Mouse (Mus musculus): ENCODE data around the gene Col4a3bp.

DNA sequence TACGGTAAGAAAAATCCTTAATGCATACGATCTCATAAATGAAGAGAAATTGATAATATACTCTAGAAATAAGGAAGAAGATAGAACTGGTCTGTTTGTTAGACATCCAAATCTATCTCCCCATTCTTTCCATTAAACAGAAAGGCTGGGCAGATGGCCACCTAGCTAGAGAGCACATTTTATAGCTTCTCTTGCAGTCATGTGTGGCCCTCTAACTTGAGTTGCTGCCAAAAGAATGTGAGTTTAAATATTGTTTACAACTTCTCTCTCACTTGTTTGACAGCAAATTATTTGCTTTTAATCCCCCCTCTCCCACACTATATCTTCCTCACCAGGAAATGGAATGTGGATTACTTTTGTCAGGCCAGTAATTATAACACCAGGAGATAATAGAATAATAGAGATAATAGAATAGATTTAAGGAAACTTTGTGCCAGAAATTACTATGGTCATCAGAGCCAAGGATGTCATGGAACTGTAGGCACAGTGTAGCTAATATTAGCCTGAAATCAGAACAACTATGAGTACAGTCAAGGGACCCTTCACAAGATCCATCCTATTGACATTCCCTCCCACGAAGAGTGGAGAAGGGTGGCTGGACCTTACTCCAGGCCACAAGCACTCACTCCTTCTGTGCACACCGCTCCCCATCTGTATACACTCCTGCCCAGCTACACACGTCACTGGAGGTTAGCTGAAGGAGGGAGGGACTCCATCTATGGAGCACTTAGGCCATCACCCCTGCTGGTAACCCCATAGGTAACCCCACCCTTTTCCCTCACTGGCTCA is 28.1 kb upstream of the Col4a3bp start:
- TF ChIP-seq GATA1 (IDR thresholded peaks at IDR 0.05; ENCODE audit: low read length) (no peak), TAL1 (IDR thresholded peaks at IDR 0.05; ENCODE audit: low read length) (no peak)
